Mouse (Mus musculus): ENCODE measurements around the gene Tti1. TPM values are rescaled to one million over a fixed set of nuclear protein-coding genes. Genes with fewer than 3 reads are reported as not detected.

Gene Tti1
- polyA plus RNA-seq, 2 experiments, result 11.1 to 11.3 TPM

GRCm38 (mm10) chr2:157998817-157999216 is 29.4 kb downstream of the Tti1 start:
- no peak overlapping the region for H3K4me2 ChIP-seq (ENCODE audit: low read depth)
- no peaks in the 10 kb centered on the region for H3K9me3 ChIP-seq (ENCODE audit: control insufficient read depth, low read length)
- no peak overlapping the region for H3K27ac ChIP-seq
- H3K4me1 ChIP-seq (replicated peaks; ENCODE audit: control insufficient read depth in 2 of 2, insufficient read depth in 2 of 2, low read length in 1 of 2), result no peaks in the 10 kb centered on the region
- H3K27me3 ChIP-seq (ENCODE audit: control insufficient read depth, insufficient read depth, low read length), result no peaks in the 10 kb centered on the region
- no peak for DNase-seq (ENCODE audit: low read depth in 3 of 3, low spot score in 3 of 3)
- WGBS (ENCODE audit: insufficient replicate concordance), result 74% methylated on average over 3 of the region's 3 CpGs
- H3K36me3 ChIP-seq (replicated peaks; ENCODE audit: control insufficient read depth, insufficient read depth, low read depth), result peaks cover 7% of the 10 kb centered on the region; the same call in 1 of the 2 replicates
- no peak overlapping the region for H3K4me3 ChIP-seq (ENCODE audit: insufficient read depth in 1 of 2, low read depth in 2 of 2, low read length in 2 of 2)
- no peak for TF ChIP-seq EP300 (IDR thresholded peaks at IDR 0.05; ENCODE audit: low read depth)
- no peak for TF ChIP-seq CTCF (IDR thresholded peaks at IDR 0.05; ENCODE audit: low read depth)
- no peak overlapping the region for H3K9ac ChIP-seq (replicated peaks)
- no peak for ATAC-seq (ENCODE audit: insufficient read depth)

- Histone ChIP-seq H3K27ac (no peak overlapping the region), H3K36me3 (replicated peaks; ENCODE audit: control insufficient read depth, insufficient read depth, low read depth) (peaks cover 10% of the 10 kb centered on the region), H3K9me3 (ENCODE audit: control insufficient read depth, low read length) (no peaks in the 10 kb centered on the region), H3K27me3 (ENCODE audit: control insufficient read depth, insufficient read depth, low read length) (no peaks in the 10 kb centered on the region), H3K4me1 (replicated peaks; ENCODE audit: control insufficient read depth in 2 of 2, insufficient read depth in 2 of 2, low read length in 1 of 2) (no peaks in the 10 kb centered on the region), H3K4me2 (ENCODE audit: low read depth) (no peak overlapping the region), H3K9ac (replicated peaks) (no peak overlapping the region), H3K4me3 (ENCODE audit: insufficient read depth in 1 of 2, low read depth in 2 of 2, low read length in 2 of 2) (no peak overlapping the region)
- WGBS (ENCODE audit: insufficient replicate concordance), result 90% methylated on average over 4 of the region's 4 CpGs
- no peak for ATAC-seq (ENCODE audit: insufficient read depth)
- no peak for TF ChIP-seq EP300 (IDR thresholded peaks at IDR 0.05; ENCODE audit: low read depth)
- TF ChIP-seq CTCF (IDR thresholded peaks at IDR 0.05; ENCODE audit: low read depth), result no peak
- DNase-seq (ENCODE audit: low read depth in 3 of 3, low spot score in 3 of 3), result no peak
Observed at GRCm38 (mm10) chr2:157992501-157992900, 35.7 kb downstream of the Tti1 start.

- Histone ChIP-seq H3K4me2 (ENCODE audit: low read depth) (no peak overlapping the region), H3K36me3 (replicated peaks; ENCODE audit: control insufficient read depth, insufficient read depth, low read depth) (peaks cover 10% of the 10 kb centered on the region), H3K27ac (no peak overlapping the region), H3K9ac (replicated peaks) (no peak overlapping the region), H3K27me3 (ENCODE audit: control insufficient read depth, insufficient read depth, low read length) (no peaks in the 10 kb centered on the region), H3K4me3 (ENCODE audit: insufficient read depth in 1 of 2, low read depth in 2 of 2, low read length in 2 of 2) (no peak overlapping the region), H3K9me3 (ENCODE audit: control insufficient read depth, low read length) (no peaks in the 10 kb centered on the region), H3K4me1 (replicated peaks; ENCODE audit: control insufficient read depth in 2 of 2, insufficient read depth in 2 of 2, low read length in 1 of 2) (no peaks in the 10 kb centered on the region)
- TF ChIP-seq EP300 (IDR thresholded peaks at IDR 0.05; ENCODE audit: low read depth), result no peak
- TF ChIP-seq CTCF (IDR thresholded peaks at IDR 0.05; ENCODE audit: low read depth), result no peak
- ATAC-seq (ENCODE audit: insufficient read depth), result no peak
- 44% methylated on average over 6 of the region's 6 CpGs for WGBS (ENCODE audit: insufficient replicate concordance)
- no peak for DNase-seq (ENCODE audit: low read depth in 3 of 3, low spot score in 3 of 3)
Observed at GRCm38 (mm10) chr2:157991026-157991425, 37.2 kb downstream of the Tti1 start.

GRCm38 (mm10) chr2:157989946-157990345 is 38.3 kb downstream of the Tti1 start:
- H3K4me2 ChIP-seq (ENCODE audit: low read depth), result no peak overlapping the region
- H3K9ac ChIP-seq (replicated peaks), result no peak overlapping the region
- no peaks in the 10 kb centered on the region for H3K4me1 ChIP-seq (replicated peaks; ENCODE audit: control insufficient read depth in 2 of 2, insufficient read depth in 2 of 2, low read length in 1 of 2)
- no peak for ATAC-seq (ENCODE audit: insufficient read depth)
- WGBS (ENCODE audit: insufficient replicate concordance), result 85% methylated on average over 2 of the region's 2 CpGs
- H3K36me3 ChIP-seq (replicated peaks; ENCODE audit: control insufficient read depth, insufficient read depth, low read depth), result peaks cover 9% of the 10 kb centered on the region
- no peak overlapping the region for H3K27ac ChIP-seq
- H3K27me3 ChIP-seq (ENCODE audit: control insufficient read depth, insufficient read depth, low read length), result no peaks in the 10 kb centered on the region
- no peak for TF ChIP-seq EP300 (IDR thresholded peaks at IDR 0.05; ENCODE audit: low read depth)
- peak; percentile 48 for TF ChIP-seq CTCF (IDR thresholded peaks at IDR 0.05; ENCODE audit: low read depth)
- no peak for DNase-seq (ENCODE audit: low read depth in 3 of 3, low spot score in 3 of 3)
- no peaks in the 10 kb centered on the region for H3K9me3 ChIP-seq (ENCODE audit: control insufficient read depth, low read length)
- no peak overlapping the region for H3K4me3 ChIP-seq (ENCODE audit: insufficient read depth in 1 of 2, low read depth in 2 of 2, low read length in 2 of 2)

GRCm38 (mm10) chr2:157988416-157989190 is 39.6 kb downstream of the Tti1 start:
- H3K9ac ChIP-seq (replicated peaks), result no peak overlapping the region
- no peak for TF ChIP-seq EP300 (IDR thresholded peaks at IDR 0.05; ENCODE audit: low read depth)
- no peak for TF ChIP-seq CTCF (IDR thresholded peaks at IDR 0.05; ENCODE audit: low read depth)
- H3K4me1 ChIP-seq (replicated peaks; ENCODE audit: control insufficient read depth in 2 of 2, insufficient read depth in 2 of 2, low read length in 1 of 2), result no peaks in the 10 kb centered on the region
- H3K4me3 ChIP-seq (ENCODE audit: insufficient read depth in 1 of 2, low read depth in 2 of 2, low read length in 2 of 2), result no peak overlapping the region
- H3K27me3 ChIP-seq (ENCODE audit: control insufficient read depth, insufficient read depth, low read length), result no peaks in the 10 kb centered on the region
- no peak for ATAC-seq (ENCODE audit: insufficient read depth)
- 61% methylated on average over 7 of the region's 7 CpGs for WGBS (ENCODE audit: insufficient replicate concordance)
- H3K9me3 ChIP-seq (ENCODE audit: control insufficient read depth, low read length), result no peaks in the 10 kb centered on the region
- H3K27ac ChIP-seq, result no peak overlapping the region
- H3K4me2 ChIP-seq (ENCODE audit: low read depth), result no peak overlapping the region
- DNase-seq (ENCODE audit: low read depth in 3 of 3, low spot score in 3 of 3), result no peak
- peaks cover 6% of the 10 kb centered on the region for H3K36me3 ChIP-seq (replicated peaks; ENCODE audit: control insufficient read depth, insufficient read depth, low read depth)

All from liver, embryonic 14.5 days (tissue).